Mouse (Mus musculus): ENCODE data around the gene Hadha.

- TF ChIP-seq POLR2A (IDR thresholded peaks at IDR 0.05; ENCODE audit: borderline replicate concordance, extremely low read depth, low read depth, low read length) (no peak), CTCF (IDR thresholded peaks at IDR 0.05; ENCODE audit: insufficient read depth, low read length) (no peak)
Observed at GRCm38 (mm10) chr5:30172115-30172514, 17.2 kb upstream of the Hadha start.

Measured in lung, adult 2 months (tissue).